Mouse (Mus musculus) myocyte (in vitro differentiated cells): ENCODE results near the gene Gga3.

Experiments
- MYOG ChIP-seq, 3 experiments: IDR thresholded peaks; one replicate each; pipeline ENCODE4 v1.6.1; 2011; ENCODE audit warnings: control low read depth in 2 of 3, low read depth in 2 of 3, mild to moderate bottlenecking in 2 of 3; ENCODE audit not compliant: insufficient read length in 2 of 3, control insufficient read depth in 1 of 3, insufficient read depth in 1 of 3
- POLR2A ChIP-seq: IDR thresholded peaks from one replicate; pipeline ENCODE4 v1.6.1; 2011; ENCODE audit warnings: low read depth, mild to moderate bottlenecking, control low read depth, moderate library complexity; ENCODE audit not compliant: insufficient read length
- POLR2AphosphoS2 ChIP-seq: IDR thresholded peaks from one replicate; pipeline ENCODE4 v1.6.1; 2011; ENCODE audit warnings: low read depth, control low read depth; ENCODE audit not compliant: insufficient read length

DNA sequence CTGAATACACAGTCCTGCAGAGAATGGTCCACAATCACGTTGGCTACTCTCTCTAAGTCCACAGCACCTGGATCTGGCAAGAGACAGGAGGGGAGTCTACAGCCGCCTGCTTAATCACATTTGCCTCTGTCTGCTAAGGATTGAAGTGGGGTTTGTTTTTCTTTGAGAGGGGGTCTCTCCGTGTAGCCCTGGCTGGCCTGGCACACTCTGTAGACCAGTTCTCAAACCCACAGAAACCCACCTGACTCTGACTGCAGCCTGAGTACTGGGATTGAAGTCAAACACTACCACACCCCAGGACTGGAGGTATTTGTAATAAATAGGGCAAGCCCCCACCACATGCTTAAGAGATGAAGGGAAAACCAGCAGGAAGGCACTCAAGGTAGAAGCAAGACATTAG is 5.7 kb upstream of the Gga3 start:
- TF ChIP-seq POLR2AphosphoS2, result no peak
- no peak for TF ChIP-seq POLR2A
- no peak for TF ChIP-seq MYOG (IDR thresholded peaks at IDR 0.05; ENCODE audit: control insufficient read depth in 1 of 3, insufficient read depth in 1 of 3, insufficient read length in 2 of 3, low read depth in 2 of 3)
